Mouse (Mus musculus) forebrain, embryonic 10.5 days (tissue): Measurements from ENCODE around the gene Grk4. TPM values are rescaled to one million over a fixed set of nuclear protein-coding genes. Genes with fewer than 3 reads are reported as not detected.

Experiments used
- DNase-seq: peaks from one replicate; pipeline ENCODE4 v3.0.0-alpha.2; 2017; ENCODE audit warnings: low spot score; ENCODE audit errors: extremely low spot score
- H3K27ac ChIP-seq: fragments of 300-500 bp; sonication (generic); 2 replicates; pipeline ENCODE4 v1.5.1; 2016; ENCODE audit warnings: mild to moderate bottlenecking
- H3K27me3 ChIP-seq: fragments of 300-500 bp; sonication (generic); 2 replicates; pipeline ENCODE4 v1.6.1; 2016; ENCODE audit warnings: mild to moderate bottlenecking; ENCODE audit not compliant: poor library complexity, severe bottlenecking
- H3K36me3 ChIP-seq: fragments of 300-500 bp; sonication (generic); replicated peaks from 2 replicates; pipeline ENCODE4 v1.6.1; 2016; ENCODE audit warnings: mild to moderate bottlenecking, moderate library complexity
- H3K4me1 ChIP-seq: fragments of 300-500 bp; sonication (generic); 2 replicates; pipeline ENCODE4 v1.6.1; 2016
- H3K4me3 ChIP-seq: fragments of 300-500 bp; sonication (generic); 2 replicates; pipeline ENCODE4 v1.5.1; 2016; ENCODE audit warnings: mild to moderate bottlenecking, moderate library complexity
- H3K9me3 ChIP-seq: fragments of 300-500 bp; sonication (generic); 2 replicates; pipeline ENCODE4 v1.6.1; 2016; ENCODE audit warnings: mild to moderate bottlenecking, moderate library complexity
- WGBS: fragments of 180-500 bp; shearing (Covaris S2); methylation state at CpG from one replicate; pipeline ENCODE4 v1.1.7; 2016; 5-methylcytosine and 5-hydroxymethylcytosine counted together
- polyA plus RNA-seq: library from polyadenylated mRNA; unstranded; fragments of >200 nt; fragmentation: Nextera tagmentation; extraction: Ambion mirVana; gene quantifications from 2 replicates; pipeline ENCODE4 v1.2.1, GENCODE M21; 2016

The Grk4 gene
- polyA plus RNA-seq, 1 experiment from 2014 or later, result 1.5 TPM

DNA sequence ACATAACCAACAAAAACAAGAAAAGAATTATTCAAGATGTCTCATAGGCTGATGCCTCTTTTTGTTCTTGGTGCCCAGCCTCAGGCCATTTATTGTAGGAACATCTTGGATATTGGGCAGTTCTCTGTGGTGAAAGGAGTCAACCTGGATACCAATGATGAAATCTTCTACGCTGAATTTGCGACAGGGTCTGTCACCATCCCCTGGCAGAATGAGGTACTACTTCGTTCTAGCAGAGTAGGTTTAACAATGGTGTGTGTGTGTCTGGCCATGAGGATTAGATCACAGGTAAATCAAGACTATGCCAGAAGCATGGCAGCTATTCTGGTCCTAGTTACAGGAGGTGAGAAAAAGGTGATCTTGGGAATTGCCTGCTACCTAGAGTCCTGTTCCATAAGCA is 91.3 kb downstream of the Grk4 start:
- Histone ChIP-seq H3K9me3 (no peaks in the 10 kb centered on the region), H3K27ac (no peak overlapping the region), H3K4me3 (no peak overlapping the region), H3K4me1 (no peaks in the 10 kb centered on the region), H3K27me3 (no peaks in the 10 kb centered on the region), H3K36me3 (no peaks in the 10 kb centered on the region)
- 50% methylated on average over 3 of the region's 3 CpGs for WGBS
- no peak for DNase-seq

- no peak overlapping the region for H3K4me3 ChIP-seq
- H3K36me3 ChIP-seq, result 0 out of 2 replicates have a peak, but pooled peaks cover 2% of the 10 kb centered on the region
- no peaks in the 10 kb centered on the region; the same call in 1 of the 2 replicates for H3K9me3 ChIP-seq
- H3K27me3 ChIP-seq, result peaks cover 5% of the 10 kb centered on the region; the same call in 1 of the 2 replicates
- DNase-seq, result no peak
- H3K27ac ChIP-seq, result no peak overlapping the region
- 87% methylated on average over 1 of the region's 1 CpGs for WGBS
- H3K4me1 ChIP-seq, result peaks cover 20% of the 10 kb centered on the region
Measured at GRCm38 (mm10) chr5:34758762-34759161, 98.6 kb downstream of the Grk4 start.

GRCm38 (mm10) chr5:34760850-34761508 is 100.8 kb downstream of the Grk4 start:
- WGBS, result 1% methylated on average over 19 of the region's 19 CpGs

GRCm38 (mm10) chr5:34761509-34761908 is 101.3 kb downstream of the Grk4 start, which contains the start of gene Htt:
Htt (plus strand) TSS chr5:34761740.
- Histone ChIP-seq H3K4me3 (peak within 1 kb of the TSS; percentile 100), H3K36me3 (peaks cover 13% of the 10 kb centered on the region), H3K4me1 (peaks cover 20% of the 10 kb centered on the region), H3K27me3 (peaks cover 5% of the 10 kb centered on the region; the same call in 1 of the 2 replicates), H3K27ac (peak within 1 kb of the TSS; percentile 95), H3K9me3 (no peaks in the 10 kb centered on the region; the same call in 1 of the 2 replicates)
- WGBS, result under 1% methylated on average over 35 of the region's 35 CpGs
- DNase-seq, result peak; percentile 96

More at GRCm38 (mm10) chr5:34760850-34761508, 100.8 kb downstream of the Grk4 start:
- H3K4me3 ChIP-seq, result peak overlapping the region; percentile 100
- H3K9me3 ChIP-seq, result no peaks in the 10 kb centered on the region; the same call in 1 of the 2 replicates
- peak overlapping the region; percentile 95 for H3K27ac ChIP-seq
- H3K4me1 ChIP-seq, result peaks cover 20% of the 10 kb centered on the region
- H3K27me3 ChIP-seq, result peaks cover 5% of the 10 kb centered on the region; the same call in 1 of the 2 replicates
- H3K36me3 ChIP-seq, result peaks cover 13% of the 10 kb centered on the region
- no peak for DNase-seq

GRCm38 (mm10) chr5:34761934-34762611 is 101.9 kb downstream of the Grk4 start:
- H3K27ac ChIP-seq, result peak overlapping the region; percentile 95
- peak; percentile 59 for DNase-seq
- H3K4me3 ChIP-seq, result peak overlapping the region; percentile 100
- H3K27me3 ChIP-seq, result peaks cover 5% of the 10 kb centered on the region; the same call in 1 of the 2 replicates
- WGBS, result under 1% methylated on average over 51 of the region's 54 CpGs
- H3K36me3 ChIP-seq, result peaks cover 13% of the 10 kb centered on the region
- no peaks in the 10 kb centered on the region; the same call in 1 of the 2 replicates for H3K9me3 ChIP-seq
- H3K4me1 ChIP-seq, result peaks cover 20% of the 10 kb centered on the region

DNA sequence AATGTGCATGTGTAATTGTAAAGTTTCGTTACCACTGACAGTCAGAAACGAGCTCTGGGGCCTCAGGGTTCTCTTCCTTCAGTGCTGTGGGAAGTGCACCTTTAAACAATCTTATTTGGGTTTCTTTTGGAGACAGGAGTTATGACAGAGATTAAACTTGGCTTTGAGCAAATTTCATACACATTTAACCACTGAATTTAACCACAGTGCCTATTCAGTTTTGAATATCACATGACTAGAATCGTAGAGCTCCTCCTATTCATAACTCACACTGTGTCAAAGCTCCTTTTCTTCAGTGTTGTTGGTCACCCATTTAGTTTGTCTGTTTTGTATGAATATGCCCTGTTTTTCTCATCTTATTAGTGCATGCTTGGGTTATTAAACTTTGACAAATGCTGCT is 111.6 kb downstream of the Grk4 start:
- Histone ChIP-seq H3K4me3 (no peak overlapping the region), H3K27ac (no peak overlapping the region), H3K27me3 (no peaks in the 10 kb centered on the region), H3K4me1 (no peaks in the 10 kb centered on the region), H3K9me3 (peaks cover 6% of the 10 kb centered on the region; the same call in 1 of the 2 replicates), H3K36me3 (peaks cover 11% of the 10 kb centered on the region)
- DNase-seq, result no peak
- 91% methylated on average over 3 of the region's 3 CpGs for WGBS

DNA sequence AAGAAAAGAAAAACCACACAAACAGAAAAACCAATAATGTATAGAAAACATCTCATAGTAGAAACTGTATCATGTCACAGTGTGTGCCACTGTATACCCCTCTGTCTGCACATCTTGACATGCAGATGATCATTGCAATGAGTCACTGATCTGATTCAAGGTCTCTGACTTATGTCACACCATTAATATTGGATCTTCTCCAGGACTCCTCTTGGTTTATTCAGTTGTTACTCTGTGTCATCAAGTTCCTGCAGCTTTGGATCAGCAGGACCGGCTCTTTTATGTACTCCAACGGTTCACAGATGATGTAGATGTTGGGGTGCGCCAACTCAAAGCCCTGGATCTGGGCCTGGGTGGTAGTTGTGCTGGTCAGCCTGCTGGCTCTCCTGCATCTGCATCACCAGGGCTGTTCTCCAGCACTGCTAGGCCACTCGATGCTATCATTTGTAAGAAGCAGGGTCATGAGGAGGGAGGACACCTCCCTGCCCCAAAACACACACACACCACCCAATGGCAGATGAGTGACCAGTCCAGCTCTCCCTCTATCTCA is 112.6 kb downstream of the Grk4 start:
- no peak for DNase-seq
- Histone ChIP-seq H3K4me1 (no peaks in the 10 kb centered on the region), H3K36me3 (peaks cover 11% of the 10 kb centered on the region), H3K9me3 (peaks cover 6% of the 10 kb centered on the region; the same call in 1 of the 2 replicates), H3K4me3 (no peak overlapping the region), H3K27ac (no peak overlapping the region), H3K27me3 (no peaks in the 10 kb centered on the region)
- WGBS, result 90% methylated on average over 4 of the region's 4 CpGs

GRCm38 (mm10) chr5:34773392-34773791 is 113.2 kb downstream of the Grk4 start:
- Histone ChIP-seq H3K27me3 (no peaks in the 10 kb centered on the region), H3K27ac (no peak overlapping the region), H3K4me1 (no peaks in the 10 kb centered on the region), H3K9me3 (peaks cover 6% of the 10 kb centered on the region; the same call in 1 of the 2 replicates), H3K36me3 (peaks cover 11% of the 10 kb centered on the region), H3K4me3 (no peak overlapping the region)
- 94% methylated on average over 2 of the region's 2 CpGs for WGBS
- DNase-seq, result no peak

GRCm38 (mm10) chr5:34785027-34785426 is 124.8 kb downstream of the Grk4 start:
- H3K4me3 ChIP-seq, result no peak overlapping the region
- no peak for DNase-seq
- H3K27ac ChIP-seq, result no peak overlapping the region
- H3K36me3 ChIP-seq, result peaks cover 52% of the 10 kb centered on the region
- H3K27me3 ChIP-seq, result no peaks in the 10 kb centered on the region
- no peaks in the 10 kb centered on the region for H3K4me1 ChIP-seq
- WGBS, result 94% methylated on average over 3 of the region's 3 CpGs
- H3K9me3 ChIP-seq, result no peaks in the 10 kb centered on the region

DNA sequence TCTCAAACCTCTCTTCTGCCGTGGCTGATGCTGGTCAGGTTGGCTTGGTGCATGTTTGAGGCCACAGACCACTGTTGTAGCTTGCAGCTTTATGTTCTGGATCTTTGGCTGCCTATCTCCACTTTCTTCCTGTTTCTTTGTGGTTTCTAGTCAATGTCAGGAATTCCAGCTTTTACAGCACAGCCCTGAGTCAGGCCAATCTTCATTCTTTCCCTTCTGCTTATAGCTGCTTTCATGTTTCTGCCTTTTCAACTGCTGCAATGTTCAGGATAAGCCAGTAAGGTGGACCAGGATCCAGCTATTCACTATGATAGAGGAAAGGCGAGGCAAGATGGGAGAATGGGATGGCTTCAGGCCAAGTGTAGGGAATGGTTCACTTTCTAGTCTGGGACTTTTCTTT is 131.0 kb downstream of the Grk4 start:
- no peak overlapping the region for H3K27ac ChIP-seq
- H3K27me3 ChIP-seq, result no peaks in the 10 kb centered on the region
- H3K4me3 ChIP-seq, result no peak overlapping the region
- DNase-seq, result no peak
- H3K36me3 ChIP-seq, result peaks cover 73% of the 10 kb centered on the region
- no peaks in the 10 kb centered on the region for H3K9me3 ChIP-seq
- H3K4me1 ChIP-seq, result no peaks in the 10 kb centered on the region
- WGBS, result 92% methylated on average over 2 of the region's 2 CpGs

DNA sequence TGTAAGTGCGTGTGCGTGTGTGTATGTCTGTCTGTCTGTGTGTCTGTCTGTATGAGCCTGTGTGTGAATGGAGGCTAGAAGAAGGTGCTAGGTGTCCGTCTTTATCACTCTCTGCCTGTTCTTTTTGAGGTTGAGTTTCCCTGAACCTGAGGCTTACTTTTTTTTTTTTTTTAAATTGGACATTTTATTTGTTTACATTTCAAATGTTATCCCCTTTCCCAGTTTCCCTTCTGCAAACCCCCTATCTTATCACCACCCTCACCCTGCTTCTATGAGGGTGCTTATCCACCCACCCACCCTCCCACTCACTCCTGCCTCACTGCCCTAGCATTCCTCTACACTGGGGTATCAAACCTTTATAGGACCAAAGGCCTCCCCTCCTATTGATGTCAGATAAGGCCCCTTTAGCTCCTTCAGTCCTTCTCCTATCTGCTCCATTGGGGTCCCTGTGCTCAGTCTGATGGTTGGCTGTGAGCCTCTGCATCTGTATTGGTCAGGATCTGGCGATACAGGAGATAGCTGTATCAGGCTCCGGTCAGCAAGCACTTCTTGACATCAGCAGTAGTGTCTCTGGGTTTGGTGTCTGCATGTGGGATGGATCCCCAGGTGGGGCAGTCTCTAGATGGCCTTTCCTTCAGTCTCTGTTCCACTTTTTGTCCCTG is 140.2 kb downstream of the Grk4 start:
- Histone ChIP-seq H3K27ac (no peak overlapping the region), H3K27me3 (no peaks in the 10 kb centered on the region), H3K4me1 (no peaks in the 10 kb centered on the region), H3K9me3 (no peaks in the 10 kb centered on the region), H3K4me3 (no peak overlapping the region), H3K36me3 (peaks cover 92% of the 10 kb centered on the region)
- no peak for DNase-seq
- WGBS, result 92% methylated on average over 5 of the region's 5 CpGs
